Mouse (Mus musculus): Measurements from ENCODE around the gene Nae1.

GRCm38 (mm10) chr8:104542160-104542559, 7.7 kb upstream of the Nae1 start:
- TF ChIP-seq CTCF (IDR thresholded peaks at IDR 0.05 in 2 of 3, conservative IDR thresholded peaks at IDR 0.05 in 1 of 3; ENCODE audit: control insufficient read depth in 1 of 3, insufficient read depth in 1 of 3, low read depth in 2 of 3, low read length in 3 of 3, poor library complexity in 1 of 3, severe bottlenecking in 1 of 3) (no peak), NELFE (IDR thresholded peaks at IDR 0.05; ENCODE audit: low read depth, low read length) (no peak), MAFK (IDR thresholded peaks at IDR 0.05; ENCODE audit: borderline replicate concordance, low read depth, low read length) (no peak)

All from MEL (cell line).